In the genomic region with DNA sequence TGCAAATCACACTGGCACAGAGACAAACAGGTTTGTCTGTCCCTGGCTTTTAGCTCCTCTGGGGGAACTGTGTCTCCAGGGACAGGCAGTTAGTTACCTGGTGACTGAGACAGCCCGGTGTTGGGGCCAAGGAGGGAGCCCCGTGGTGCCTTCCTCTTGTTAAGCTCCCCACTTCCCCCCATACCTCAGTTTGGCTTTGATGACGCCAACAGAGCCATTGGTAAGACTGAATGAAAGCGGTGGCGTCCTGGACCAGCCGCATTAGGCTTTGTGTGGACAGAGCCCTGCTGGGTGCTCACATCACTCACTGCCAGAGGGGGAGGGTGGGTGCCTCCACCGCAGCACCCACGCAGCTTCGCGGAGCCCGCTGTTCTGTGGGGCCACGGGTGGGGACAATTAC, we compare ENCODE assay signal across 16 mouse cellular contexts. TPM values are rescaled to one million over a fixed set of nuclear protein-coding genes. Genes with fewer than 3 reads are reported as not detected.
DNase-seq lines count a peak whose midpoint lies in the region; ATAC-seq lines count a peak whose summit lies in the region.
"Had no signal": no experiment of that assay in that cellular context is flagged by ENCODE, and none has a peak within 500 bp of the region (broad histone marks: within the 10 kb centered on the region; RNA-seq: fewer than 3 reads in every experiment).

No protein-coding gene starts in this region.

- DNase-seq in CD4-positive, CD25-positive, alpha-beta regulatory T cell, adult 2 months (ENCODE audit: low read depth, low spot score): peak; percentile 41
- DNase-seq in heart, postnatal 4 days: no peak
- peak; percentile 25 for DNase-seq in thymus, postnatal 0 days (ENCODE audit: low spot score)
- DNase-seq in thymus, postnatal 14 days: no peak
- no peak for DNase-seq in kidney, adult 9 months
- no peak for DNase-seq in gastrocnemius, adult 18-20 months (ENCODE audit: low spot score)
- DNase-seq: kidney, adult 8-10 months; kidney, postnatal 4 days; lung, postnatal 10 days had no signal

- H3K9ac ChIP-seq in heart, embryonic 15.5 days: no peak overlapping the region
- H3K9ac ChIP-seq: liver, embryonic 15.5 days; midbrain, embryonic 12.5 days; neural tube, embryonic 12.5 days had no signal

- no peak overlapping the region for H3K4me3 ChIP-seq in heart, embryonic 15.5 days
- H3K4me3 ChIP-seq: liver, embryonic 15.5 days; neural tube, embryonic 12.5 days had no signal

- peaks cover 52% of the 10 kb centered on the region for H3K27me3 ChIP-seq in heart, embryonic 15.5 days

- peaks cover 43% of the 10 kb centered on the region for H3K4me1 ChIP-seq in heart, embryonic 15.5 days (replicated peaks)

- no peaks in the 10 kb centered on the region for H3K9me3 ChIP-seq in heart, embryonic 15.5 days (replicated peaks)
- H3K9me3 ChIP-seq: limb, embryonic 12.5 days; liver, embryonic 15.5 days; midbrain, embryonic 12.5 days; neural tube, embryonic 12.5 days had no signal

- H3K36me3 ChIP-seq in heart, embryonic 15.5 days: no peaks in the 10 kb centered on the region
- H3K36me3 ChIP-seq: limb, embryonic 12.5 days; liver, embryonic 15.5 days; midbrain, embryonic 12.5 days; neural tube, embryonic 12.5 days had no signal

- no peak for ATAC-seq in CD4-positive, CD25-positive, alpha-beta regulatory T cell, adult 4 months
- no peak for ATAC-seq in heart, embryonic 15.5 days (replicated peaks; ENCODE audit: insufficient number of reproducible peaks, insufficient read depth, low FRiP score, low read depth)
- ATAC-seq: Patski had no signal

- peak overlapping the region; percentile 97; the same call in 1 of the 2 replicates for H3K4me2 ChIP-seq in heart, embryonic 15.5 days
- H3K4me2 ChIP-seq: liver, embryonic 15.5 days had no signal

- no peak overlapping the region for H3K27ac ChIP-seq in heart, embryonic 15.5 days
- H3K27ac ChIP-seq: limb, embryonic 12.5 days; liver, embryonic 15.5 days; midbrain, embryonic 12.5 days; neural tube, embryonic 12.5 days had no signal

- WGBS in heart, embryonic 15.5 days: 13% methylated on average over 12 of the region's 12 CpGs

RNA-seq across cellular contexts. Expression of a gene that starts 1.7 kb away (rescaled TPM):
- 1 to 10 TPM; 2.9 to 7.7 TPM for polyA plus RNA-seq in CD4-positive, CD25-positive, alpha-beta regulatory T cell, adult 4 months (2017; shearing (Covaris generic))
- polyA plus RNA-seq in heart, embryonic 15.5 days (2015; fragmentation: Nextera tagmentation; extraction: Ambion mirVana): 10.1 and 11.0 TPM in 2 replicates
- total RNA-seq in heart, postnatal 4 days (2021): 10 to 100 TPM; 57.1 to 58.8 TPM
- 13.7 and 15.8 TPM in 2 replicates for polyA plus RNA-seq in thymus, postnatal 0 days (2015; fragmentation: Nextera tagmentation; extraction: Ambion mirVana)
- total RNA-seq in gastrocnemius, adult 18-20 months (2021): under 1 TPM; 0.37 to 0.81 TPM

RNA-seq across cellular contexts. Expression of a gene that starts 49.4 kb away (rescaled TPM):
- polyA plus RNA-seq in CD4-positive, CD25-positive, alpha-beta regulatory T cell, adult 4 months (2017; shearing (Covaris generic)): 10 to 100 TPM in 1 of 2 experiments, 1 to 10 TPM in 1; 7.9 to 12.5 TPM
- polyA plus RNA-seq in heart, embryonic 15.5 days (2015; fragmentation: Nextera tagmentation; extraction: Ambion mirVana): 44.8 and 54.8 TPM in 2 replicates
- total RNA-seq in heart, postnatal 4 days (2021): 10 to 100 TPM; 59.3 to 62.4 TPM
- 28.1 and 28.2 TPM in 2 replicates for polyA plus RNA-seq in thymus, postnatal 0 days (2015; fragmentation: Nextera tagmentation; extraction: Ambion mirVana)
- total RNA-seq in gastrocnemius, adult 18-20 months (2021): 10 to 100 TPM; 12.5 to 13.9 TPM

Comparison
In these comparisons a context has a peak if more than half of its experiments do, and no peak if none do; other contexts are left out.
1. DNase-seq: peak in CD4-positive, CD25-positive, alpha-beta regulatory T cell, adult 2 months (single experiment) and thymus, postnatal 0 days (single experiment); none in heart, postnatal 4 days (single experiment), thymus, postnatal 14 days (single experiment), kidney, adult 9 months (single experiment) and gastrocnemius, adult 18-20 months (single experiment).